25 mouse cellular contexts compared by ENCODE assay signal in the genomic region with DNA sequence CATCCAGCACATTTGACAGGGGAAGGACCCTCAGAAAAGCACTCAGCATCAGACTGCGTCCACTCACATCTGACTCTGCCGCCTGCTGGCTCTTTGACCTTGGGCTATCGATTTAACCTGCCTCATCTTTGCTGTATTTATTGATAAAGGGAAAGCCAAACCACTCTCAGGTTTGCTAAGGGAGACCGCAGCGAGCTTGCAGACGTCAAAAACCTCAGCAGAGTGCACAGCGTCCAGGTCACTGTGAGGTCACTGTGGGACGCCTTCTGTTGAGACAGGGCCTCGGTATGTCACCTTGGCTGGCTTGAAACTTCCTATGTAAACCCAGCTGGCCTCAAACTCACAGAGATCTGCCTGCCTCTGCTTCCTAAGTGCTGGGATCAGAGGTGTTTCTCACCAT. TPM values are rescaled to one million over a fixed set of nuclear protein-coding genes. Genes with fewer than 3 reads are reported as not detected.
DNase-seq lines count a peak whose midpoint lies in the region; ATAC-seq and TF ChIP-seq lines count a peak whose summit lies in the region.
"Had no signal": no experiment of that assay in that cellular context is flagged by ENCODE, and none has a peak within 500 bp of the region (broad histone marks: within the 10 kb centered on the region; RNA-seq: fewer than 3 reads in every experiment).

No protein-coding gene starts in this region.

- H3K4me2 ChIP-seq in heart, embryonic 12.5 days: no peak overlapping the region
- no peak overlapping the region for H3K4me2 ChIP-seq in midbrain, embryonic 11.5 days
- H3K4me2 ChIP-seq in midbrain, embryonic 14.5 days (ENCODE audit: low read length): no peak overlapping the region
- H3K4me2 ChIP-seq: embryonic facial prominence, embryonic 12.5 days; forebrain, embryonic 13.5 days; forebrain, embryonic 15.5 days had no signal

- H3K4me3 ChIP-seq in heart, embryonic 12.5 days: no peak overlapping the region
- H3K4me3 ChIP-seq in liver, adult 2 months (ENCODE audit: insufficient read depth, low read depth, low read length): no peak overlapping the region
- H3K4me3 ChIP-seq in midbrain, embryonic 11.5 days (ENCODE audit: low read depth, low read length): no peak overlapping the region
- no peak overlapping the region for H3K4me3 ChIP-seq in midbrain, embryonic 14.5 days (replicated peaks; ENCODE audit: low read depth, low read length)
- H3K4me3 ChIP-seq: embryonic facial prominence, embryonic 10.5 days; embryonic facial prominence, embryonic 12.5 days; forebrain, embryonic 13.5 days; forebrain, embryonic 15.5 days had no signal

- no peaks in the 10 kb centered on the region for H3K27me3 ChIP-seq in heart, embryonic 12.5 days (replicated peaks)
- H3K27me3 ChIP-seq in liver, adult 2 months (ENCODE audit: control insufficient read depth, insufficient read depth, low read length): no peaks in the 10 kb centered on the region
- no peaks in the 10 kb centered on the region for H3K27me3 ChIP-seq in midbrain, embryonic 11.5 days (ENCODE audit: control insufficient read depth, insufficient read depth, low read length)
- H3K27me3 ChIP-seq in midbrain, embryonic 14.5 days (ENCODE audit: control insufficient read depth, insufficient read depth, low read length): no peaks in the 10 kb centered on the region
- H3K27me3 ChIP-seq: forebrain, embryonic 13.5 days; forebrain, embryonic 15.5 days; Patski had no signal

- no peaks in the 10 kb centered on the region for H3K36me3 ChIP-seq in heart, embryonic 12.5 days
- no peaks in the 10 kb centered on the region for H3K36me3 ChIP-seq in liver, adult 2 months (ENCODE audit: control insufficient read depth, insufficient read depth, low read length)
- no peaks in the 10 kb centered on the region for H3K36me3 ChIP-seq in midbrain, embryonic 11.5 days (ENCODE audit: control insufficient read depth, insufficient read depth, low read length)
- no peaks in the 10 kb centered on the region for H3K36me3 ChIP-seq in midbrain, embryonic 14.5 days (ENCODE audit: control insufficient read depth, insufficient read depth, low read length)
- H3K36me3 ChIP-seq: embryonic facial prominence, embryonic 10.5 days; embryonic facial prominence, embryonic 12.5 days; forebrain, embryonic 15.5 days; G1E had no signal

- TF ChIP-seq CTCF in liver, adult 2 months (IDR thresholded peaks at IDR 0.05; ENCODE audit: low read depth, low read length): no peak

- peak; percentile 87 for DNase-seq in heart, adult 11 months
- peak; percentile 85 for DNase-seq in liver, adult 2 months (ENCODE audit: extremely low read depth, low read depth, low spot score)
- DNase-seq in liver: no peak
- DNase-seq in midbrain, embryonic 11.5 days (ENCODE audit: low spot score, missing footprints): peak; percentile 12
- DNase-seq in midbrain, embryonic 14.5 days: no peak
- DNase-seq: adrenal gland, adult 8-10 months; adrenal gland, postnatal 14 days; adrenal gland, postnatal 36 days; B cell, adult 2 months; cerebellum, adult 11-12 months; cerebellum, adult 2 months; cerebellum, adult 9-10 months; cerebellum, postnatal 10 days; cerebellum, postnatal 25 days had no signal

- H3K9me3 ChIP-seq in heart, embryonic 12.5 days (replicated peaks): no peaks in the 10 kb centered on the region
- no peaks in the 10 kb centered on the region for H3K9me3 ChIP-seq in midbrain, embryonic 11.5 days (ENCODE audit: control insufficient read depth, low read length)
- no peaks in the 10 kb centered on the region for H3K9me3 ChIP-seq in midbrain, embryonic 14.5 days (ENCODE audit: control insufficient read depth, low read length)
- H3K9me3 ChIP-seq: embryonic facial prominence, embryonic 10.5 days; embryonic facial prominence, embryonic 12.5 days; forebrain, embryonic 13.5 days; forebrain, embryonic 15.5 days; G1E had no signal

- H3K79me2 ChIP-seq in liver, adult 2 months (ENCODE audit: control insufficient read depth, insufficient read depth, low read length): no peaks in the 10 kb centered on the region

- no peak for ATAC-seq in heart, embryonic 12.5 days (ENCODE audit: insufficient number of reproducible peaks, low FRiP score)
- ATAC-seq in midbrain, embryonic 11.5 days (ENCODE audit: low FRiP score): no peak
- ATAC-seq in midbrain, embryonic 14.5 days (ENCODE audit: low FRiP score, low TSS enrichment): no peak
- ATAC-seq: activated CD4-positive, CD25-positive, alpha-beta regulatory T cell, adult 4 months; CD4-positive, CD25-positive, alpha-beta regulatory T cell, adult 4 months; forebrain, embryonic 13.5 days; forebrain, embryonic 15.5 days; Patski had no signal

- 68% methylated on average over 9 of the region's 9 CpGs for WGBS in heart, embryonic 12.5 days
- WGBS in liver, adult 2 months: 18% methylated on average over 9 of the region's 9 CpGs
- 77% methylated on average over 9 of the region's 9 CpGs for WGBS in midbrain, embryonic 11.5 days
- WGBS in midbrain, embryonic 14.5 days: 87% methylated on average over 9 of the region's 9 CpGs

- no peak overlapping the region for H3K27ac ChIP-seq in heart, embryonic 12.5 days (ENCODE audit: poor library complexity, severe bottlenecking)
- H3K27ac ChIP-seq in liver, adult 2 months (replicated peaks; ENCODE audit: insufficient read depth, low read depth, low read length): peak overlapping the region; percentile 5; the same call in 1 of the 2 replicates
- H3K27ac ChIP-seq in midbrain, embryonic 11.5 days (ENCODE audit: low read depth, low read length): no peak overlapping the region
- H3K27ac ChIP-seq in midbrain, embryonic 14.5 days (replicated peaks; ENCODE audit: low read depth, low read length): no peak overlapping the region
- H3K27ac ChIP-seq: embryonic facial prominence, embryonic 10.5 days; embryonic facial prominence, embryonic 12.5 days; forebrain, embryonic 13.5 days; forebrain, embryonic 15.5 days had no signal

- TF ChIP-seq POLR2A in liver, adult 2 months (IDR thresholded peaks at IDR 0.05; ENCODE audit: extremely low read depth, insufficient read depth, low read length): no peak

- H3K9ac ChIP-seq in heart, embryonic 12.5 days: no peak overlapping the region; the same call in 1 of the 2 replicates
- no peak overlapping the region for H3K9ac ChIP-seq in liver, adult 2 months (ENCODE audit: low read depth, low read length)
- H3K9ac ChIP-seq in midbrain, embryonic 11.5 days (ENCODE audit: low read length): no peak overlapping the region
- H3K9ac ChIP-seq in midbrain, embryonic 14.5 days (replicated peaks; ENCODE audit: low read length): no peak overlapping the region
- H3K9ac ChIP-seq: embryonic facial prominence, embryonic 12.5 days; forebrain, embryonic 13.5 days; forebrain, embryonic 15.5 days had no signal

- H3K4me1 ChIP-seq in heart, embryonic 12.5 days (replicated peaks): peaks cover 12% of the 10 kb centered on the region; the same call in 1 of the 2 replicates
- peaks cover 16% of the 10 kb centered on the region for H3K4me1 ChIP-seq in liver, adult 2 months (ENCODE audit: control insufficient read depth, insufficient read depth, low read length)
- no peaks in the 10 kb centered on the region for H3K4me1 ChIP-seq in midbrain, embryonic 11.5 days (ENCODE audit: control insufficient read depth, insufficient read depth, low read length)
- no peaks in the 10 kb centered on the region for H3K4me1 ChIP-seq in midbrain, embryonic 14.5 days (ENCODE audit: control insufficient read depth, insufficient read depth, low read length)
- H3K4me1 ChIP-seq: embryonic facial prominence, embryonic 12.5 days; forebrain, embryonic 13.5 days; forebrain, embryonic 15.5 days had no signal

RNA-seq across cellular contexts. Expression of a gene that starts 11.2 kb away (rescaled TPM):
- 72.6 and 78.6 TPM in 2 replicates for polyA plus RNA-seq in heart, embryonic 12.5 days (2016; fragmentation: Nextera tagmentation; extraction: Ambion mirVana)
- 134 and 150 TPM in 2 replicates for total RNA-seq in liver, adult 2 months (2014; rRNA removed)
- polyA plus RNA-seq in liver, adult 2 months (2012; rRNA removed): 192 and 217 TPM in 2 replicates
- polyA plus RNA-seq in midbrain, embryonic 11.5 days (2014; fragmentation: Nextera tagmentation; extraction: Ambion mirVana): 21.6 and 22.4 TPM in 2 replicates
- 54.1 and 74.7 TPM in 2 replicates for polyA plus RNA-seq in midbrain, embryonic 14.5 days (2014; fragmentation: Nextera tagmentation; extraction: Ambion mirVana)

RNA-seq across cellular contexts. Expression of a gene that starts 30.5 kb away (rescaled TPM):
- polyA plus RNA-seq in heart, embryonic 12.5 days (2016; fragmentation: Nextera tagmentation; extraction: Ambion mirVana): 9.3 and 10.9 TPM in 2 replicates
- total RNA-seq in liver, adult 2 months (2014; rRNA removed): 4.5 and 4.8 TPM in 2 replicates
- polyA plus RNA-seq in liver, adult 2 months (2012; rRNA removed): 33.1 and 34.1 TPM in 2 replicates
- 1.7 and 2.0 TPM in 2 replicates for polyA plus RNA-seq in midbrain, embryonic 11.5 days (2014; fragmentation: Nextera tagmentation; extraction: Ambion mirVana)
- polyA plus RNA-seq in midbrain, embryonic 14.5 days (2014; fragmentation: Nextera tagmentation; extraction: Ambion mirVana): 2.4 and 4.6 TPM in 2 replicates
- total RNA-seq: CH12.LX, G1E had no signal
- polyA plus RNA-seq: activated CD4-positive, CD25-positive, alpha-beta regulatory T cell, adult 4 months; CD4-positive, CD25-positive, alpha-beta regulatory T cell, adult 4 months; G1E had no signal

RNA-seq across cellular contexts. Expression of a gene that starts 32.8 kb away (rescaled TPM):
- polyA plus RNA-seq in heart, embryonic 12.5 days (2016; fragmentation: Nextera tagmentation; extraction: Ambion mirVana): 316 and 318 TPM in 2 replicates
- total RNA-seq in liver, adult 2 months (2014; rRNA removed): 93.9 and 114 TPM in 2 replicates
- 141 and 145 TPM in 2 replicates for polyA plus RNA-seq in liver, adult 2 months (2012; rRNA removed)
- 209 and 219 TPM in 2 replicates for polyA plus RNA-seq in midbrain, embryonic 11.5 days (2014; fragmentation: Nextera tagmentation; extraction: Ambion mirVana)
- 177 and 184 TPM in 2 replicates for polyA plus RNA-seq in midbrain, embryonic 14.5 days (2014; fragmentation: Nextera tagmentation; extraction: Ambion mirVana)

RNA-seq across cellular contexts. Expression of a gene that starts 59.0 kb away (rescaled TPM):
- polyA plus RNA-seq in heart, embryonic 12.5 days (2016; fragmentation: Nextera tagmentation; extraction: Ambion mirVana): 0.06 TPM in 1 of 2 replicates, not detected in the other
- not detected in 2 replicates for total RNA-seq in liver, adult 2 months (2014; rRNA removed)
- polyA plus RNA-seq in liver, adult 2 months (2012; rRNA removed): not detected in 2 replicates
- polyA plus RNA-seq in midbrain, embryonic 11.5 days (2014; fragmentation: Nextera tagmentation; extraction: Ambion mirVana): 0.14 TPM in 1 of 2 replicates, not detected in the other
- polyA plus RNA-seq in midbrain, embryonic 14.5 days (2014; fragmentation: Nextera tagmentation; extraction: Ambion mirVana): 5.4 and 6.7 TPM in 2 replicates
- total RNA-seq: CH12.LX had no signal
- polyA plus RNA-seq: activated CD4-positive, CD25-positive, alpha-beta regulatory T cell, adult 4 months; CD4-positive, CD25-positive, alpha-beta regulatory T cell, adult 4 months; embryonic facial prominence, embryonic 10.5 days; forebrain, embryonic 11.5 days; G1E; Patski had no signal

Comparison
In these comparisons a context has a peak if more than half of its experiments do, and no peak if none do; other contexts are left out.
1. DNase-seq: peak in heart, adult 11 months (single experiment), liver, adult 2 months (single experiment) and midbrain, embryonic 11.5 days (single experiment); none in liver (single experiment) and midbrain, embryonic 14.5 days (single experiment).